Comparison of ENCODE assay signal across 10 mouse cellular contexts in genomic region chr17:5002937-5003508, GRCm38 (mm10). TPM values are rescaled to one million over a fixed set of nuclear protein-coding genes. Genes with fewer than 3 reads are reported as not detected.
A peak's percentile ranks its signal among the peaks of the same experiment; 100 is the strongest.
DNase-seq lines count a peak whose midpoint lies in the region; ATAC-seq and TF ChIP-seq lines count a peak whose summit lies in the region.
"Had no signal": no experiment of that assay in that cellular context is flagged by ENCODE, and none has a peak within 500 bp of the region (broad histone marks: within the 10 kb centered on the region; RNA-seq: fewer than 3 reads in every experiment).

No protein-coding gene starts in this region.

- DNase-seq in frontal cortex, postnatal 36 days (ENCODE audit: low spot score in 2 of 2), result no peak
- DNase-seq in layer of hippocampus, adult 2 months (ENCODE audit: low spot score in 2 of 2), result peak in 1 of 2 experiments; percentile 40
- no peak for DNase-seq in layer of hippocampus, adult 9-10 months (ENCODE audit: low spot score)
- no peak for DNase-seq in urinary bladder, adult 2 months (ENCODE audit: low spot score)
- no peak for DNase-seq in gastrocnemius, postnatal 4 days (ENCODE audit: low spot score in 2 of 2)
- DNase-seq: adrenal gland, adult 2 months; kidney, postnatal 14 days had no signal

- H3K27ac ChIP-seq in layer of hippocampus, adult 2 months, result peak overlapping the region; percentile 100
- no peak overlapping the region for H3K27ac ChIP-seq in forebrain, embryonic 16.5 days (ENCODE audit: low read length)

- peaks cover 73% of the 10 kb centered on the region for H3K4me1 ChIP-seq in forebrain, embryonic 16.5 days (replicated peaks; ENCODE audit: control insufficient read depth, insufficient read depth, low read length)

- no peak overlapping the region for H3K9ac ChIP-seq in forebrain, embryonic 16.5 days (replicated peaks; ENCODE audit: low read depth, low read length)

- H3K4me2 ChIP-seq in forebrain, embryonic 16.5 days (ENCODE audit: low read length), result 0 out of 2 replicates have a peak overlapping the region, but pooled peaks have one; percentile 5

- peak; percentile 29 for TF ChIP-seq CTCF in layer of hippocampus, adult 2 months (conservative IDR thresholded peaks at IDR 0.05)

- peak overlapping the region; percentile 22 for H3K4me3 ChIP-seq in layer of hippocampus, adult 2 months
- H3K4me3 ChIP-seq in forebrain, embryonic 16.5 days (replicated peaks; ENCODE audit: low read length), result no peak overlapping the region

- 55% methylated on average over 10 of the region's 10 CpGs for WGBS in forebrain, embryonic 16.5 days

- H3K27me3 ChIP-seq in forebrain, embryonic 16.5 days (replicated peaks; ENCODE audit: control insufficient read depth, insufficient read depth, low read length), result no peaks in the 10 kb centered on the region

- no peaks in the 10 kb centered on the region for H3K36me3 ChIP-seq in forebrain, embryonic 16.5 days (ENCODE audit: control insufficient read depth, insufficient read depth)

- ATAC-seq in frontal cortex, adult (ENCODE audit: low TSS enrichment), result peak; percentile 4; the same call in 1 of the 2 replicates
- ATAC-seq in cerebellum, adult (ENCODE audit: insufficient number of reproducible peaks, low FRiP score, low TSS enrichment), result peak; percentile 46; the same call in 1 of the 2 replicates
- no peak for ATAC-seq in forebrain, embryonic 16.5 days

- no peaks in the 10 kb centered on the region for H3K9me3 ChIP-seq in forebrain, embryonic 16.5 days (ENCODE audit: control insufficient read depth, low read length)

RNA-seq across cellular contexts. Expression of gene Arid1b, which starts 8.9 kb away (rescaled TPM):
- total RNA-seq in layer of hippocampus, adult 2 months (2021), result 100 to 1,000 TPM; 114 to 119 TPM
- polyA plus RNA-seq in forebrain, embryonic 16.5 days (2015; fragmentation: Nextera tagmentation; extraction: Ambion mirVana), result 15.1 and 15.3 TPM in 2 replicates
- polyA plus RNA-seq in urinary bladder, adult 2 months (2012; rRNA removed), result 10.8 and 19.0 TPM in 2 replicates
- total RNA-seq in gastrocnemius, postnatal 4 days (2021), result 10 to 100 TPM; 52.9 to 53.0 TPM
